Mouse (Mus musculus) lung, postnatal 0 days (tissue): ENCODE measurements around the gene Thap3. TPM values are rescaled to one million over a fixed set of nuclear protein-coding genes. Genes with fewer than 3 reads are reported as not detected.

Experiments used
- ATAC-seq: fragments of 200-750 bp; cut with Nextera tagmentation; 2 replicates; pipeline ENCODE4 v1.8.0; 2017; ENCODE audit warnings: moderate library complexity
- DNase-seq: peaks from one replicate; pipeline ENCODE4 v3.0.0-alpha.2; 2016; ENCODE audit warnings: low spot score
- H3K27ac ChIP-seq: fragments of 300-500 bp; sonication (generic); 2 replicates; pipeline ENCODE4 v1.5.1; 2014; ENCODE audit warnings: antibody characterized with exemption, mild to moderate bottlenecking, low read length, mixed read lengths
- H3K27me3 ChIP-seq: fragments of 300-500 bp; sonication (generic); replicated peaks from 2 replicates; pipeline ENCODE4 v1.6.1; 2014; ENCODE audit warnings: low read length, mixed read lengths; ENCODE audit not compliant: insufficient read depth
- H3K36me3 ChIP-seq: fragments of 300-500 bp; sonication (generic); 2 replicates; pipeline ENCODE4 v1.6.1; 2014; ENCODE audit warnings: low read length, mixed read lengths; ENCODE audit not compliant: insufficient read depth
- H3K4me1 ChIP-seq: fragments of 300-500 bp; sonication (generic); 2 replicates; pipeline ENCODE4 v1.6.1; 2014; ENCODE audit warnings: antibody characterized with exemption, low read depth, low read length, mixed read lengths; ENCODE audit not compliant: insufficient read depth
- H3K4me2 ChIP-seq: fragments of 300-500 bp; sonication (generic); replicated peaks from 2 replicates; pipeline ENCODE4 v1.6.1; 2014; ENCODE audit warnings: low read depth, mild to moderate bottlenecking, low read length, moderate library complexity, mixed read lengths
- H3K4me3 ChIP-seq: fragments of 300-500 bp; sonication (generic); 2 replicates; pipeline ENCODE4 v1.5.1; 2014; ENCODE audit warnings: low read depth, low read length
- H3K9ac ChIP-seq: fragments of 300-500 bp; sonication (generic); replicated peaks from 2 replicates; pipeline ENCODE4 v1.6.1; 2014; ENCODE audit warnings: low read depth, mild to moderate bottlenecking
- H3K9me3 ChIP-seq: fragments of 300-500 bp; sonication (generic); 2 replicates; pipeline ENCODE4 v1.6.1; 2016; ENCODE audit warnings: low read length, mixed read lengths
- CTCF ChIP-seq: IDR thresholded peaks from 2 replicates; pipeline ENCODE4 v1.5.1; 2016; ENCODE audit warnings: antibody characterized with exemption, mild to moderate bottlenecking
- EP300 ChIP-seq: IDR thresholded peaks from 2 replicates; pipeline ENCODE4 v1.6.1; 2016; ENCODE audit warnings: antibody characterized with exemption, mild to moderate bottlenecking, control low read depth
- WGBS: fragments of 180-500 bp; shearing (Covaris S2); extraction: QIAGEN DNeasy Blood & Tissue Kit; methylation state at CpG from one replicate; pipeline ENCODE4 v1.1.7; 2014; 5-methylcytosine and 5-hydroxymethylcytosine counted together
- polyA plus RNA-seq: library from polyadenylated mRNA; unstranded; fragments of >200 nt; fragmentation: Nextera tagmentation; extraction: Ambion mirVana; gene quantifications from 2 replicates; pipeline ENCODE4 v1.2.1, GENCODE M21; 2015

Thap3 gene
- polyA plus RNA-seq, 1 experiment from 2014 or later, result 31.0 TPM

- Histone ChIP-seq H3K4me2 (no peak overlapping the region), H3K27me3 (no peaks in the 10 kb centered on the region), H3K9me3 (no peaks in the 10 kb centered on the region), H3K4me3 (no peak overlapping the region), H3K9ac (no peak overlapping the region), H3K36me3 (peaks cover 12% of the 10 kb centered on the region; the same call in 1 of the 2 replicates), H3K27ac (no peak overlapping the region), H3K4me1 (no peaks in the 10 kb centered on the region)
- WGBS, result 78% methylated on average over 6 of the region's 6 CpGs
- ATAC-seq, result no peak
- TF ChIP-seq EP300, result no peak
- no peak for TF ChIP-seq CTCF
- DNase-seq, result no peak
Observed at GRCm38 (mm10) chr4:151953209-151953608, 35.6 kb downstream of the Thap3 start.

GRCm38 (mm10) chr4:151948497-151949471 lies 40.0 kb downstream of the Thap3 start:
- H3K4me3 ChIP-seq, result no peak overlapping the region
- H3K27me3 ChIP-seq, result no peaks in the 10 kb centered on the region
- TF ChIP-seq CTCF (no peak), EP300 (no peak)
- H3K36me3 ChIP-seq, result peaks cover 6% of the 10 kb centered on the region; the same call in 1 of the 2 replicates
- no peak overlapping the region for H3K9ac ChIP-seq
- no peaks in the 10 kb centered on the region for H3K4me1 ChIP-seq
- DNase-seq (no peak), ATAC-seq (no peak)
- H3K4me2 ChIP-seq, result no peak overlapping the region
- WGBS, result 91% methylated on average over 14 of the region's 14 CpGs
- H3K9me3 ChIP-seq, result no peaks in the 10 kb centered on the region
- no peak overlapping the region for H3K27ac ChIP-seq

- DNase-seq, result no peak
- 90% methylated on average over 11 of the region's 11 CpGs for WGBS
Observed at GRCm38 (mm10) chr4:151946211-151946610, 42.6 kb downstream of the Thap3 start.

DNA sequence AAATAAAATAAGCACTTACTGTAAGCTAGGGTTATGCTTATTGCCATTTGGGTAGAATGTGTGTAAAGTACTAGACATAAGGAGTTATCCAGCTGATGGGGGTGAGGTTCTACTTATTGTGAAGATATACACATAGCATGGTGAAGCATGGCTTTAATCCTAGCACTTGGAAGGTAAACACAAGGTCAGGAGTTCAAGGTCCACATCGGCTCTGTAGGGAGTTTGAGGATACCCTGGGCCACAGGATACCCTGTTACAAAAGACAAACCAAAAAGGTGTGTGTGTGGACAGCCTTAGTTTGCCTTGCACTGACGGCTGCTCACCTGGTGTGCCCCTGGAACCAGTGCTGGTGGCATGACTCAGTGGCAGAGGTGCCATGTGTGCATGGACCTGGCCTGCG lies 50.7 kb downstream of the Thap3 start:
- TF ChIP-seq CTCF (no peak), EP300 (no peak)
- no peak for DNase-seq
- Histone ChIP-seq H3K27ac (no peak overlapping the region), H3K4me3 (no peak overlapping the region), H3K36me3 (no peaks in the 10 kb centered on the region), H3K4me2 (no peak overlapping the region), H3K4me1 (peaks cover 12% of the 10 kb centered on the region), H3K9ac (no peak overlapping the region), H3K9me3 (no peaks in the 10 kb centered on the region), H3K27me3 (no peaks in the 10 kb centered on the region)
- 85% methylated on average over 3 of the region's 3 CpGs for WGBS
- no peak for ATAC-seq

More at GRCm38 (mm10) chr4:151946211-151946610, 42.6 kb downstream of the Thap3 start:
- Histone ChIP-seq H3K9me3 (no peaks in the 10 kb centered on the region), H3K9ac (no peak overlapping the region), H3K4me1 (no peaks in the 10 kb centered on the region), H3K4me2 (no peak overlapping the region), H3K27me3 (no peaks in the 10 kb centered on the region), H3K36me3 (no peaks in the 10 kb centered on the region), H3K27ac (no peak overlapping the region), H3K4me3 (no peak overlapping the region)
- TF ChIP-seq CTCF (no peak), EP300 (no peak)
- ATAC-seq, result no peak

DNA sequence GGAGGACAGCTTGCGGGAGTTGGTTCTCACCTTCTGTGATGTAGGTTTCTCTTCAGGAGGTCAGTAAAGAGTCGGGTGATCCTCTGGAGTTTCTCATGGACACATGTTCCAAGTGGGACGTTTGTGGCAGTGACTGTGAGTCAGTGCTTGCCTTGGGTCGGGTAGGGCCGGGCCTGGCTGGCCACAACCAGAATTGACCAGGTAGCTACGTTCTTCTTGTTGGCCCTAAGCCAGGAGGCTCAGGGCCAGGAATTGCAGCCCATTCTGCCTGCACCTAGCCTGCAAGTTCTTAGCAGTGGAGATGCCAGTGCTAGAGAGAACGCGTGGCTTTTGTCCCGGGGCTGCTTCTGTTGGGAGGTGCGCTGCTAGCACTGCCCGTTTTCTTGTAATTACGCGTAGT lies 51.4 kb downstream of the Thap3 start:
- 79% methylated on average over 13 of the region's 13 CpGs for WGBS

DNA sequence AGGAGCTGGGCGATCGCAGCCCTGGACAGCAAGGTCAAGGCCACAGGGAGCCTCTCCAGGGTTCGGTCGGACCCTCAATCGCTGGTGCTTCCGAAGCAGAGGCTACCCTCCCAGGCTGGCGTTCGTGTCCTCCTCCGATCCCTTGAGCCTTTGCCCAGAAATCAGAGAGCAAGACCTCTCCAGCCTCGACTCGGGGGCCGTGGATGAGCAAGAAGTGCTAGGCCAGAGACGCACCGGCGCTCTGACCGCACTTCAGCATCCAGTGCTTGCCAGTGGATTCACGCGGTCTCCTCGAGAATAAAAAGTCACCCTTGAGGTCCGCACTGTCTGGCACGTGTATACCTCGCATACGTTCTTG lies 54.6 kb downstream of the Thap3 start:
- no peak for TF ChIP-seq CTCF
- no peak for TF ChIP-seq EP300
- Histone ChIP-seq H3K4me2 (peak overlapping the region; percentile 97), H3K27me3 (no peaks in the 10 kb centered on the region), H3K9ac (peak overlapping the region; percentile 92), H3K9me3 (no peaks in the 10 kb centered on the region), H3K36me3 (no peaks in the 10 kb centered on the region), H3K4me3 (peak overlapping the region; percentile 92), H3K4me1 (peaks cover 12% of the 10 kb centered on the region), H3K27ac (0 out of 2 replicates have a peak overlapping the region, but pooled peaks have one; percentile 32)
- ATAC-seq (peak; percentile 3; the same call in 1 of the 2 replicates), DNase-seq (no peak)
- under 1% methylated on average over 23 of the region's 23 CpGs for WGBS

More for the DNA sequence above, 51.4 kb downstream of the Thap3 start:
- Histone ChIP-seq H3K27me3 (no peaks in the 10 kb centered on the region), H3K9me3 (no peaks in the 10 kb centered on the region), H3K27ac (no peak overlapping the region), H3K4me1 (peaks cover 12% of the 10 kb centered on the region), H3K36me3 (no peaks in the 10 kb centered on the region), H3K4me3 (no peak overlapping the region), H3K4me2 (no peak overlapping the region), H3K9ac (no peak overlapping the region)
- TF ChIP-seq EP300 (no peak), CTCF (no peak)
- DNase-seq, result no peak
- ATAC-seq, result no peak
